Mouse (Mus musculus) heart, embryonic 16.5 days (tissue): ENCODE measurements around the gene Cacng1. TPM values are rescaled to one million over a fixed set of nuclear protein-coding genes. Genes with fewer than 3 reads are reported as not detected.

ENCODE experiments used
- polyA plus RNA-seq: library from polyadenylated mRNA; unstranded; fragments of >200 nt; fragmentation: Nextera tagmentation; extraction: Ambion mirVana; gene quantifications from 2 replicates; pipeline ENCODE4 v1.2.1, GENCODE M21; 2015

Cacng1 gene
- polyA plus RNA-seq, 1 experiment from 2014 or later, result 1.3 TPM

Other genes with a start within 250 kb of the Cacng1 start
- gene Pitpnc1, start 245.8 kb downstream of the Cacng1 start, polyA plus RNA-seq, result 19.1 and 20.8 TPM in 2 replicates
- 138 and 151 TPM in 2 replicates for gene Psmd12, start 237.0 kb downstream of the Cacng1 start, polyA plus RNA-seq
- 13.9 TPM in 2 replicates for gene Helz, start 168.6 kb downstream of the Cacng1 start, polyA plus RNA-seq
- gene Cacng4, start 78.0 kb upstream of the Cacng1 start, polyA plus RNA-seq, result 0.32 TPM in 2 replicates
- 0.04 and 0.07 TPM in 2 replicates for gene Cacng5, start 198.5 kb upstream of the Cacng1 start, polyA plus RNA-seq